Mouse (Mus musculus) small intestine, adult 2 months (tissue): Measurements from ENCODE around the gene Dst. TPM values are rescaled to one million over a fixed set of nuclear protein-coding genes. Genes with fewer than 3 reads are reported as not detected.
"Not testable (repeated sequence)": the region's sequence is repeated elsewhere in the genome, so short reads cannot be mapped to it uniquely, and the experiment has no call there.

ENCODE experiments used
- H3K27ac ChIP-seq: fragments of 200-500 bp; 2 replicates; pipeline ENCODE4 v1.5.1; 2012; ENCODE audit warnings: low read depth, low read length, control low read depth, inconsistent platforms; ENCODE audit not compliant: insufficient read depth
- H3K27me3 ChIP-seq: fragments of 200-500 bp; 2 replicates; pipeline ENCODE4 v1.6.1; 2012; ENCODE audit warnings: mild to moderate bottlenecking, moderate library complexity, low read length, inconsistent platforms; ENCODE audit not compliant: control insufficient read depth, insufficient read depth
- H3K36me3 ChIP-seq: fragments of 200-500 bp; 2 replicates; pipeline ENCODE4 v1.6.1; 2012; ENCODE audit warnings: mild to moderate bottlenecking, low read length, control low read depth, inconsistent platforms; ENCODE audit not compliant: control insufficient read depth, insufficient read depth
- H3K4me1 ChIP-seq: fragments of 200-500 bp; 2 replicates; pipeline ENCODE4 v1.6.1; 2012; ENCODE audit warnings: low read length, inconsistent platforms, mixed read lengths; ENCODE audit not compliant: control insufficient read depth, insufficient read depth, insufficient read length
- H3K4me3 ChIP-seq: fragments of 200-500 bp; 2 replicates; pipeline ENCODE4 v1.5.1; 2012; ENCODE audit warnings: low read depth, mild to moderate bottlenecking, control low read depth, inconsistent platforms, low read length, moderate library complexity
- CTCF ChIP-seq: fragments of 200-500 bp; IDR thresholded peaks from 2 replicates; pipeline ENCODE4 v1.5.1; 2012; ENCODE audit warnings: low read depth, mild to moderate bottlenecking, control low read depth, inconsistent platforms, low read length, moderate library complexity, mixed read lengths; ENCODE audit not compliant: insufficient replicate concordance, insufficient read length; ENCODE audit errors: extremely low read depth
- POLR2A ChIP-seq: fragments of 200-500 bp; IDR thresholded peaks from 2 replicates; pipeline ENCODE4 v1.6.1; 2012; ENCODE audit warnings: low read depth, mild to moderate bottlenecking, control low read depth, inconsistent platforms, low read length, moderate library complexity
- WGBS: fragments of 180-500 bp; shearing (Covaris S2); methylation state at CpG from one replicate; pipeline ENCODE4 v1.1.7; 2018; 5-methylcytosine and 5-hydroxymethylcytosine counted together
- polyA plus RNA-seq: library from polyadenylated mRNA; depleted of rRNA; stranded (reverse); fragments of >200 nt; gene quantifications from 2 replicates; pipeline ENCODE4 v1.2.3, GENCODE M21; 2012

Gene Dst
- polyA plus RNA-seq, 1 experiment = 31.9 TPM

GRCm38 (mm10) chr1:34300309-34300980 lies 392.4 kb downstream of the Dst start:
- H3K4me1 ChIP-seq = no peaks in the 10 kb centered on the region
- TF ChIP-seq CTCF (no peak), POLR2A (no peak)
- no peak overlapping the region for H3K4me3 ChIP-seq
- H3K27me3 ChIP-seq = no peaks in the 10 kb centered on the region
- H3K36me3 ChIP-seq = peaks cover 21% of the 10 kb centered on the region
- H3K27ac ChIP-seq = no peak overlapping the region
- WGBS = 82% methylated on average over 13 of the region's 13 CpGs

DNA sequence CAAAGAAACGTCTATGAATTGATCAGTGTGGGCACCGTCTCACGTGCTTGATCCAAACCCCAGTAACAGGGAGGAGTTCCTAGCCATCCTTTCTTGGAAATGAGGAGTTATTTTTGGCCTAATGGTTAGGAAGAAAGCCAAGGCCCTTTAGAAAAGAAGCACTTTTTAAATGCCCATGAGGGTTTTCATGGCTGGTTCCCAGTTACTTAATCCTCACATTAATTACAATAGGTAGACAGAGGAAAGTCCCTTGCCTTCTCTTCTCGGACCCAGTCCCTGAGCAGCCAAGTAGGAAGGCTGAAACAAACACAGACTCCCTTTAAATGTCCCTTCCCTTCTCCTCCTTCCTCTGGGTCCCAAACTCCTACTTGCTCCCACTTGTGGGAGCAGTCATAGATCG lies 396.2 kb downstream of the Dst start:
- Histone ChIP-seq H3K4me3 (no peak overlapping the region), H3K27ac (no peak overlapping the region), H3K4me1 (no peaks in the 10 kb centered on the region), H3K36me3 (peaks cover 19% of the 10 kb centered on the region), H3K27me3 (no peaks in the 10 kb centered on the region)
- TF ChIP-seq POLR2A (no peak), CTCF (no peak)
- WGBS = 80% methylated on average over 5 of the region's 5 CpGs

GRCm38 (mm10) chr1:34306741-34307140 lies 398.7 kb downstream of the Dst start:
- H3K36me3 ChIP-seq = peaks cover 16% of the 10 kb centered on the region
- TF ChIP-seq CTCF (no peak), POLR2A (no peak)
- H3K4me1 ChIP-seq = no peaks in the 10 kb centered on the region
- H3K27me3 ChIP-seq = no peaks in the 10 kb centered on the region
- no peak overlapping the region for H3K4me3 ChIP-seq
- no peak overlapping the region for H3K27ac ChIP-seq
- 78% methylated on average over 2 of the region's 2 CpGs for WGBS

- TF ChIP-seq POLR2A (no peak), CTCF (no peak)
- no peak overlapping the region for H3K27ac ChIP-seq
- no peaks in the 10 kb centered on the region; the same call in 1 of the 2 replicates for H3K27me3 ChIP-seq
- H3K4me3 ChIP-seq = no peak overlapping the region
- 96% methylated on average over 15 of the region's 15 CpGs for WGBS
- H3K4me1 ChIP-seq = peaks cover under 1% of the 10 kb centered on the region; the same call in 1 of the 2 replicates
- peaks cover 16% of the 10 kb centered on the region for H3K36me3 ChIP-seq
Measured at GRCm38 (mm10) chr1:34307191-34307590, 399.2 kb downstream of the Dst start.

DNA sequence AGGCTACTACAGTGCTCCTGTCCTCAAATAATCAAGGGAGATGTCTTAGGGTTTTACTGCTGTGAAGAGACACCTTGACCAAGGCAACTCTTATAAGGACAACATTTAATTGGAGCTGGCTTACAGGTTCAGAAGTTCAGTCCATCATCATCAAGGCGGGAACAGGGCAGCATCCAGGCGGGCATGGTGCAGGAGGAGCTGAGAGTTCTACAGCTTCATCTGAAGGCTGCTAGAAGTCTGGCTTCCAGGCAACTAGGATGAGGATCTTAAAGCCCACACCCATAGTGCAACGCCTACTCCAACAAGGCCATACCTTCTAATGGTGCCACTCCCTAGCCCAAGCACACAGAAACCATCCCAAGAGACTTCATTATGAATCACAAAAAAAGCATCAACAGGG lies 400.8 kb downstream of the Dst start:
- WGBS = 90% methylated on average over 3 of the region's 3 CpGs
- H3K4me3 ChIP-seq, H3K27ac ChIP-seq, H3K36me3 ChIP-seq, H3K4me1 ChIP-seq, H3K27me3 ChIP-seq: not testable (repeated sequence)

- Histone ChIP-seq H3K4me1 (peaks cover 2% of the 10 kb centered on the region; the same call in 1 of the 2 replicates), H3K27me3 (no peaks in the 10 kb centered on the region; the same call in 1 of the 2 replicates), H3K36me3 (peaks cover 6% of the 10 kb centered on the region), H3K4me3 (no peak overlapping the region), H3K27ac (no peak overlapping the region)
- 97% methylated on average over 12 of the region's 12 CpGs for WGBS
- TF ChIP-seq POLR2A (no peak), CTCF (no peak)
Measured at GRCm38 (mm10) chr1:34309396-34309795, 401.4 kb downstream of the Dst start.

- no peaks in the 10 kb centered on the region; the same call in 1 of the 2 replicates for H3K27me3 ChIP-seq
- no peak overlapping the region for H3K4me3 ChIP-seq
- no peak overlapping the region for H3K27ac ChIP-seq
- 70% methylated on average over 8 of the region's 8 CpGs for WGBS
- H3K36me3 ChIP-seq = peaks cover 6% of the 10 kb centered on the region
- TF ChIP-seq POLR2A (no peak), CTCF (no peak)
- H3K4me1 ChIP-seq = peaks cover 2% of the 10 kb centered on the region; the same call in 1 of the 2 replicates
Measured at GRCm38 (mm10) chr1:34310532-34311250, 402.7 kb downstream of the Dst start.
